Mouse (Mus musculus) forebrain, embryonic 14.5 days (tissue): ENCODE data around the gene Stradb. TPM values are rescaled to one million over a fixed set of nuclear protein-coding genes. Genes with fewer than 3 reads are reported as not detected.

Experiments
- polyA plus RNA-seq: library from polyadenylated mRNA; unstranded; fragments of >200 nt; fragmentation: Nextera tagmentation; extraction: Ambion mirVana; gene quantifications from 2 replicates; pipeline ENCODE4 v1.2.1, GENCODE M21; 2014

Gene Stradb
- polyA plus RNA-seq, 1 experiment from 2014 or later, result 96.7 TPM

Other genes starting within 250 kb of the Stradb start
- gene Casp8, start 178.1 kb upstream of the Stradb start, polyA plus RNA-seq, result 3.8 and 4.7 TPM in 2 replicates
- 17.9 and 20.9 TPM in 2 replicates for gene Trak2, start 92 bp upstream of the Stradb start, polyA plus RNA-seq
- gene C2cd6, start 121.4 kb downstream of the Stradb start, polyA plus RNA-seq, result 4.7 TPM in 1 of 2 replicates, not detected in the other
- 34.8 and 61.9 TPM in 2 replicates for gene Tmem237, start 146.9 kb downstream of the Stradb start, polyA plus RNA-seq
- gene Mpp4, start 189.9 kb downstream of the Stradb start, polyA plus RNA-seq, result 0.60 and 0.98 TPM in 2 replicates